Mouse (Mus musculus): ENCODE results near the gene Clic3.

Clic3 gene

DNA sequence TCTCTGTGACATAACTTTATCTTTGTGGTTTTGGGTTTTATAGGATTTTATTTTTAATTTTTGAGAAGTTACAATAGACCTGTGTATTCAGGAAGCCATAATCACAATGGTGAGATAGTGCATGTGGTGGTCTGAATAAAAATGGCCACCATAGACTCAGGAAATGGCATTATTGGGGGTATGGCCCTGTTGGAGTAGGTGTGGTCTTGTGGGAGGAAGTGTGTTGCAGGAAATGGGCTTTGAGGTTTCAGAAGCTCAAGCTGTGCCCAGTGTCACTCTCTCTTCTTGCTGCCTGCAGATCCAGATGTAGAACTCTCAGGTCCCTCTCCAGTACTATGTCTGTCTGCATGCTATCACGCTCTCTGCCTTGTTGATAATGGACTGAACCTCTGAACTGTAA lies 23.9 kb downstream of the Clic3 start:
- no peak for DNase-seq (ENCODE audit: low spot score in 2 of 2)

DNA sequence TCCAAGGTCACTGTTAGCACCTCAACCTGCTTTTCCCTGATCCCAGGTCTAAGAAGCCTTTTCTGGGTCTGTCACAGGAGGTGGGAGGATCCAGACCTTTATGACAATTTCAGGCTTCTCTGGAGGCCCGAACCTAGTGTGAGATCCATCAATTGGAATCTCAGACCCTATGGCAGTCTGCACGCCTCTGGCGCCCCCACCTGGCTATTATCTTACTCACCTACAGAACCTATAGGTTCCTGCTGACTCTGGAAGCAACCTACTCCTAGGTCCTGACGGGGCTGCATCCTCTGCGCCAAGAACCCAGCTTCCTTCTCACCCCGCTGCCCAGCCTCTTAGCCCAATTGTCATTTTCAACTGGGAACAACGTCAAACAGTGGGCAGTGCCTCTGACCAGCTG lies 26.3 kb downstream of the Clic3 start:
- DNase-seq (ENCODE audit: low spot score in 2 of 2), result no peak

DNA sequence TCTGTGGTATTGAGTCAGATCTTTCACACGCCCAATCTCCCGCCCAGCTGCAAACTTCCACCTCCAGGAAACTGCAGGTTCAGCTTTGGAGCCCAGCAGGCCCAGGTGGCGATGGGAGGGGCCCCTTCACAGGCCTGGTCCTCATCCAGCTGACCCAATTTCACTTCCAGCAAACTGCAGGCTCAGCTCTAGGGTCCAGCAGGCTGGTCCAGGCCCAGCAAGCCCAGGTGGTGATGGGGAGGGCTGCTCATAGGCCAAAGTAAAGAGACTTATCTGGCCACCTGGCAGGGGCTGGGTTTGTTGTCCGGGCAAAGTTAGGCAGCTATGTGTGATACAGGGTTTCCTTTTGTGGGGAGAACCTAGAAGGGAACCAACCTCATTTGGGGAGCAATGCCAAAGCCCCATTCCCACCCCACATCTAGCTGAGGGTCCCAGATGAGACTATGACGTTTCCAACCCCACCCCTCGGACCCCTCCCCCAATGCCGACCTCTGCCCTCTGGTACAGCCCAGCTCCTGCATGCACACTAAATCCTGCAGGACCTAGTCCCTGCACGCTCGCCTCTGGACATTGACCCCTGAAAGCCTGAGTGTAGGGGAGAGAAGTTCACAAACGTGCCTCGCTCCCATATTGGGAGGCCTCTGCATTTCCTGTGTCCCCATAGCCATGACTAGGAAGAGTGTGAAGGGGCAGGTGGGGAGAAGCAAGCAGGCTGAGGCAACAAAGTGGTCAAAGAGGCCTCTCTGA lies 28.4 kb downstream of the Clic3 start:
- no peak for DNase-seq (ENCODE audit: low spot score in 2 of 2)

DNA sequence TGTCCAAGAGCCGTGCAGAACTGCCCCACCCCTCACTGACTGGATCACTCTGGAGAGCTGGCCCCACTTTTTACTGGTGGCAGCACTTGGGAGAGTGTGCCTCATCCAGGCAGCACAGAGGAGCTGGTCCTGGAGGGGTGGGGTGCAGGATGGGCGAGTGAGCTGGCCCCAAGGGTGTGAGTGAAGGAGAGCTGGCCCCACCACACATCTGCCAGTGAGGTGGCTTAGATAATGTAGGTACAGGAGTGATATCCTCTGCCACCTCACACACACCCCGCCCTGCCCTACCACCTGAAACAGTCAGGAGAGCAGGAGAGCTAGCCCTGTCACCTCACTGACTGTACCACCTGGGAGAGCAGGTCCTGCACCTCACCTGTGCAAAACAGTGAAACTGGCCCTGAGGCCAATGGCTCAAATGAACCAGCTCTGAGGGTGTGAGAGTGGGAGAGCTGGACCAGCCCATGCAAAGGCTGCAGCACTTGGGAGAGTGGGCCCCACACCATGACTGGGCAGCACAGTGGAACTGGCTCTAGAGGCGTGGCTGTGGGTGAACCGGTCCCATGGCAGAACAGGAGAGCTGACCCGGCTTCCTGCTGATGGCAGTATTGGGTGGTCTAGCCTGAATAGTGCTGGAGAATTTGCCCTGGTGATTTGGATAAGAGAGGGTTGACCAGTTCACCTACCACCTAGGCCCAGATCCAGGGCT lies 31.5 kb downstream of the Clic3 start:
- no peak for DNase-seq (ENCODE audit: low spot score in 2 of 2)

DNA sequence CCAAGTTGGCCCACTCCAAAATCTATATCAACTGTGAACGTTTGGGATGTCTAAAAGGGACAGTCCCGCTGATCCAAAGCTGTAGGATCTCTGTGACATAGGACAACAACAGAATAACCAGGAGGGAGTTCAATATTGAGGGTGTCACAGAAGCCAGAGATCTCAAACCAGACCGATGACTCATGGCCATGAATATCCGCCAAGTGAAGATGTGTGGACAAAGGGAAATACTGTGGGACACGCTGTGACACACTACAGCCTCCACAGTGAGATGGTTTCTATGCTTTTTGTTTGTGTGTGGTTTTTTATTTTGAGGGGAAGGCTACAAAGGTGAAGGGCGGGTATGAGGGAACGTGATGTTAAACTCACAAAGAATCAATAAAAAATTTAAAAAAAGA lies 32.0 kb downstream of the Clic3 start:
- no peak for DNase-seq (ENCODE audit: low spot score in 2 of 2)

DNA sequence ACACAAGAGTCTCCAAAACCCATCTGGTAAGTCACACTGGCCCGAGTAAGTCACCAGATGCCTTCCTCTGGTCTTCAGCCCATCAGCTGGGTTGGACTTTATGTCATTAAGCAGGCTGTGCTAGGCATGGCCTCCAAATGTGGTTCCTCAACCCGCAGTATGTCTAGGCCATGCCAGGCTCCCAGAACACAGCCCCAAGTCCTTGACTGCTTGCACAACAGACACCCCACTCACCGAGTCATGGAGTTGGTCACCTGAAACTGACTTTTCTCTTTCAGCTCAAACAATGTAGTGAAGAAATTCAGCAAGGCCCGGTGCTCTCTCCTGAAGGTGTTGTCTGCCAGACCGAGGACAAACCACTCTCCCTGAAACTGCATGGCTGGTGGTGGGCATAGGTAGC lies 36.4 kb downstream of the Clic3 start:
- no peak for DNase-seq (ENCODE audit: low spot score in 2 of 2)

DNA sequence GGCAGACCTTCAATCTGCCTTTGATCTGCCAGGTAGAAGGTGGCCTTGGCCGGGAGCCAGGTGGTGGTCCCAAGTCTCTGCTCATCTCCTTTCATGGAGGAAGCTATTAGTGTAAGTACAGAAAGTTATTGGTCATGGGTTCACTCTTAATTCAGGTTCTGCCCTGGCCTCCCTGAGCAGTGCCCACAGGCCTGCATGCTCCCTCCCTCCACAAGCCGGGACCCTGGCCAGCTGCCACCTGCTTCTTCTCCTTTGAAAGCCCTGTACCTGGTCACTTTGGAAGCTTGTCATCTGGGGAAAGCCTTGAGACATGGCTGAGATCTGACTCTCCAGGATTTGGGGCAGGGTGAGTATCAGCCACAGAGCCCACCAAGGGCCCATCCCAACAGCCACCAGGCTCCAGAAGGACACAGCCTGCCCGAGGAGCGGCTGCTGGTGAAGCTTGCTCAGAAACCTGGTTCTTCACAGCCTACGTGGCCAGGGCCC lies 36.9 kb downstream of the Clic3 start, which contains the start of gene Lcn12:
Gene Lcn12, minus strand, starts transcription at position 436 of the 486 bp plus-strand sequence.
- no peak for DNase-seq (ENCODE audit: low spot score in 2 of 2)

DNA sequence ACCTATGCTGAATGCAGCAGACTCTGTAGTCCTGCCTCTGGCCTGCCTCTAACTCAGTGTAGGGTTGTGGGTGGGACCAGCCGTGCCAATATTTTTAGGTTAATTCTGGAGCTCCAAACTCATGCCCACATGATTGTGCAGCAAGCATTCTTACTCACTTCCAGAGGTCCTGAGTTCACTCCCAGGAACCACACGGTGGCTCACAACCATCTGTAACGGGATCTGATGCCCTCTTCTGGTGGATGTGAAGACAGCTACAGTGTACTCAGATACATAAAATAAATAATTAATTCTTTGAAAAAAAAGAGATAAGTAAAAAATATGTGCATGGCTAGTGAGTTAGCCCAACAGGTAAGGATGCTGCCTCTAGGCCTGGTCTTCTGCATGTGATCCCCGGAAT lies 39.8 kb downstream of the Clic3 start:
- DNase-seq (ENCODE audit: low spot score in 2 of 2), result no peak

DNA sequence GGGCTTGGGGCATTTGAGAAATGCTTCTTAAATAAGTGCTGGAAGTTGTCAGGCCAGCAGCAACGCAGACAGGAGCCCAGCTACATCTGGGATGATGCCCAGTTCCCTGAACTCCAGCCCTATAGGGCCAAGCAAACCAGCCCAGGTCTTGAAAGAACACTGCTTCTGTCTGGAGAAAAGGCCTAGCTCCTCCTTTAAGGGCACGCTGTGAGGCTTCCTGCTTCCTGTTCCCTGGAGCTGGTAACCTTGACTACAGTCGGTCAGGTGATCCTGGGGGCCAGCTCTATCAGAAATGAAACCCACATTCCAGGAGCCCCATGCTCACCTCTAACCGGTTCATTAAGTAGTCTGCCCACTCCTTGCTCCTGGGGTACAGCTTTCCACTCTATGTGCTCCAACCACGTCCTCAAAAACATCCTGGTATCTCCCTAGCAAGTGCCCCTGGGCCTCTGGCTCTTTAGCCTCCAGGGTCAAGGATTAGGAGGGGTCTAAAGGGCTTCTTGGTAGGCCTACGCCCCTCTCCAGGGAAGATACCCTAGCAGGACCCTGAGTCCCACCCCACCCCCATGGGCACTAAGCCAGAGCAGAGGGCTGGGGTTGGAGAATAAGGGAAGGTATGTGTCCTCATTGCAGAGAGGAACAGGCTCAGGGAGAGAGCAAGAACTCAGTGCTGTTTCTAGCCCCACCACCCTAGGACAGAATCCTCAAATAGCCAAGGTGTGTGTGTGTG lies 41.4 kb downstream of the Clic3 start:
- DNase-seq (ENCODE audit: low spot score in 2 of 2), result no peak

DNA sequence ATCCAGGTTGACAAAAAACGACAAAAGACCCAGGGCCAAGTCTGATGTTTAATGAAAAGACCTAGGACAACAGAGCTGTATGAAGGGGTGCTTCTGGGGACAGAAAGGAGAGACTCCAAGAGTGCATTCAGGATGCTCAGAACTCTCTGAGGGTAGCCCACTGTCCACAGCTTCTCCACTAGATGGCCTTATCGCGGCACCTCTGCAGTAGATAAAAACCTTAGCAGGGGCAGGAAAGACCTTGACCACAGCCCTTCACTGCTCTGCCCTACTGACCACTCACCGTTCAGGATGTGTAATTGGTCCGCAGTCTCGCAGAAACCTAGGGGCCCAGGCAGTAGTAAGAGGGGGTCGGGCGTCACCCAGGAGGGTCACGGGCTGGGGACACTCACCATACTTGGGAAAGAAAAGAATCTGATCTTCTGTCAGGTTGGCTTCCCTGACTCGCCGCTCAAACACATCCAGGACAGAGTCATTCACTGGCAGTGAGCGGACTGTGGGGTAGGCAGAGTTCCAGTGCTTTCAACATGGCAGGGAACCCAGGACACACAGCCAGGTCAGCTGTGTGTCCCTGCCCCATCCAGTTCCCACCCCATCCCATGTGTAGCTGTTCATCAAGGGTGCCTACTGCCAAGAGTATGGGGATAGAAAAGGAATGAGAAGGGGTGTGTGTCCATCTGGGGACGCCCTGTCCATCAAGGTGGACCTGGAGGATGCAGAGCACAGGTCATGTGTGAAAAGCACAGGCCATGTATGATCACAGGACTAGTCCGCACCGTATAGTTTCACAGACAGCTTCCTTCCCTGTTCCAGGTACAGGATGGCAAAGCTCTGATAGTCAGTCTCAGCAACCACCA lies 42.2 kb downstream of the Clic3 start:
- no peak for DNase-seq (ENCODE audit: low spot score in 2 of 2)

DNA sequence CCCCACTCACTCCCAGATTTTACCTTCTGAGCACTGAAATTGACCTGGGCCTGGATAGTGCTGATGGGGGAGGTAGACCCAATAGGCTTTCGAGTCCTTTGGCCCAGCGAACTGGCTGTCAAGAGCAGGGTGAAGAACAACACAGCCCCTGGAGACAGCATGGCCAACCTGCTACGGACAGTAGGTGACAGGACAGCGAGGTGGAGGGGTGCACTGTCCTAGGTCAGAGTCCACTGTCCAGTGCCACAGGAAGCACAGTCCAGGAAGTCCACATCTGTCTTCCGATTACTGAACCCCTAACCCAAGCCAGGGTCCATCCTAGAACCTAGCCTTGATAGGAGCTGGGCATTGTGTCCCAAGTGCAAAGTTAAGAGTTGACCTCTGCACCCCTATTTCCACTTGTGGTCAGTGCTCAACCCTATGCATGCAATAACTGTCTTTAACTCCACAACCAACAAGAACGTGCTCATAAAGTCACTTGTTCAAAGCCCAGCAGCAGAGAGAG lies 43.5 kb downstream of the Clic3 start:
- no peak for DNase-seq (ENCODE audit: low spot score in 2 of 2)

DNA sequence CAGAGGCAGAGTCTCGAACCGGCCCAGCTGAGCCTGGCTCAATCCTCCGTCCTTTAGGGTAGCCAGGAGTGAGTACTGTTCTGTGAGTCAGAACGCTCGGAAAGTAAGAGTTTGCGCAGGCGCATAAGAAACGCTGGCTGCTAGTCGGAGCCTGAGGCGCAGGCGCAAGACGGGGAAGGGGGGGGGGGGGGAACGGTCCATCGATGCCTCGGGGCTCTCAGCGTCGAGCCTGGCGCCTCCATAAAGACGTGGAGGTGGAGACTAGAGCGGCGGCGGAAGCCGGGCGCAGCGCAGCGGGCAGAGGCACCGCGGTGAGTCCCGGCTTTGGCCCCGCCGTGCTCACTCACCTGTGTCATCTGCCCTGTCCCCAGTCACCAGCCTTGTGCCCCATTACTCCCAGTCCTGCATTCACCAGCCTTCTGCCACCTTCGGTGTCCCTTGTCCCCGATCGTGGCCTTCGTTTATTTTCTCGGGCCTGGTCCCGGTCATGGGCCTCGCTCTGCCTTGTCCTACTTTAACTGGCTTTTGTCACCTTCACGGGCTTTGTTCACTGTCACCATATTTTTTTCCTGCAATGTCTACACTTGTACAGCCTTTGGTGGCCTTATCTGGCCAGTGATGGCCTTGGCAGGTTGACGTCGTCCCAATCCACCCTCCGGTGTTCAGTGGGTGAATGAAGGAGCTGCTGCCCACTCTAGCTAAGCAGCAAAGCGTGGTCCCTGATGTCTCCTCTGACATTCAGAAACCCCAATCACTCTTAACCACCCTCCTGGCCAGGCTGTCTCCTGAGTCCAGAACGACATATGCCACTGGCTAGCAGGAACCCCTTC lies 44.2 kb downstream of the Clic3 start, which contains the start of gene Fbxw5:
Gene Fbxw5, plus strand, starts transcription at position 175 of the 830 bp plus-strand sequence.
- DNase-seq (ENCODE audit: low spot score in 2 of 2), result peak; percentile 69 to 73

DNA sequence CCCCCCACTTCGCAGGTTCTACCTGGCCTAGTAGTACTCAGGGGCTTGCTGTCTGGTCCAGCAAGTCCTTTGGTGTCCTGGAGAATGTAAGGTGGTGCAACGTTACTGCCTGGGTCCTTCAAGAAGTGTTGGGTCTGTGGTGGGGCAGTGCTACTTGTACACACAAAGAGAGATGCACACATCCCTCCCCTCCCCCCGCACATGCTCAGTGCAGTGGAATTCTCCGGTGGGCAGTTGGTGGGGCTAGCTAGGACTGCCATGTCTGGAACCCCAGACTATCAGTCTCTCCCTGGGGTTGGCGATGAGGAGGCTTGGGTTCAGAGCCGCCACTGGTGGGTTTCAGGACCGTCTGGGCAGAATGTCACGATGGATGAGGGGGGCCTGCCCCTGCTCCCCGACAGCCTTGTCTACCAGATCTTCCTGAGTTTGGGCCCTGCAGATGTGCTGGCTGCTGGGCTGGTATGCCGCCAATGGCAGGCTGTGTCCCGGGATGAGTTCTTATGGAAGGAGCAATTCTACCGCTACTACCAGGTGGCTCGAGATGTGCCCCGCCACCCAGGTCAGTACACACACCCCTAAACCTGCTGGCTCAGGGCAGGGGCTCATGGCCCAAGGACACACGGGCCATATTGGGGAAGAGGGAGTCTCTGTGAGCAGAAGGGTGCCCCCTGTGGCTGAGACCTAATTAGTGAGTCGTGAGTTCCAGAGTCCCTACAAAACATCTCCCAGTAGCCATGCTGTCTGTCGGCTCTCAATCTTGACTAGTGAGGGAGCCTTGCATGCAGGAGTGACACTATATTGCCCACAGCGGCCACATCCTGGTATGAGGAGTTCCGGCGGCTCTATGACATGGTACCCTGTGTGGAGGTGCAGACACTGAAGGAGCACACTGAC lies 45.2 kb downstream of the Clic3 start, which contains the start of gene C8g:
Gene C8g, minus strand, starts transcription at position 127 of the 894 bp plus-strand sequence.
- DNase-seq (ENCODE audit: low spot score in 2 of 2), result no peak

DNA sequence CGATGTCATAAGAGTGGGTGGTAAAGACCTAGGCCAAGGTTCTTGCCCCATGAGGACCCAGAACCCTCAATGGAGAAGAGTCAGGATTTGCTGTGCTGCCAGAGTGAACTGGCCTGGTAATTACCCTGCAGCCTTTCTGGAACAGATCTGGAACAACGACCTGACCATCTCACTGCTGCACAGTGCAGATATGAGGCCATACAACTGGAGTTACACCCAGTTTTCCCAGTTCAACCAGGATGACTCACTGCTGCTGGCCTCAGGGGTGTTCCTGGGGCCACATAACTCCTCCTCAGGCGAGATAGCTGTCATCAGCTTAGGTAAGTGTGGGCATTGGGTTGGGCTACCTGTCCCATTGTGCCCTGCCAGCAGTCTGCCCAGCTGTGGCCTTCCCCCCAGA lies 46.1 kb downstream of the Clic3 start:
- peak in 1 of 2 experiments; percentile 43 for DNase-seq (ENCODE audit: low spot score in 2 of 2)

DNA sequence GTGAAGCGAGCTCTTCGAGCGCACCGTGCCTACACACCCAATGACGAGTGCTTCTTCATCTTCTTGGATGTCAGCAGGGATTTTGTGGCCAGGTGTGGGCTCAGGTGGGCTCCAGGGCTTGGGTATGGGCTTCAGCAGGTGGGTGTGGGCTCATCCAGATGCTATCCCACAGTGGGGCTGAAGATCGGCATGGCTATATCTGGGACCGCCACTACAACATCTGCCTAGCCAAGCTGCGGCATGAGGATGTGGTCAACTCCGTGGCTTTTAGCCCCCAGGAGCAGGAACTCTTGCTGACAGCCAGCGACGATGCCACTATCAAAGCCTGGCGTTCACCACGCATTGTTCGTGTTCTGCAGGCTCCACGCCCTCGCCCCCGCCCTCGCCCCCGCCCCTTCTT lies 47.9 kb downstream of the Clic3 start:
- DNase-seq (ENCODE audit: low spot score in 2 of 2), result no peak

DNA sequence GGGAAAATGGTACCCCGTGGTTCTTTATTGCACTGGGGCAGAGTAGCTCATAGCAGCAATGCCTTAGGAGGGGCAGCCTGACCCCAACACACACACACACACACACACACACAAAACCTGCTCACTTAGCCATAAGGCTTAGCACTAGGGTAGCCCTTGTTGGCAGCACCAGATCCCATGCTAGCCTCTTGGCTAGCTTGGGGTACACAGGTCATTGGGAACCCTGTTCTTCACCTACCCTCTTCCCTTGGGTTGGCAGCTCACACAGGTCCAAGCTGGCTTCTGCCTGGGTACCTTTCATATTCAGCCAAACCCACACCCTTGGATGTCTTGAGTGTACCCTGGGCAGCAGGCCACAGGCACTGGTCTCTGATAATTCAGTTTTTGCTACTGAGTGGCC lies 48.4 kb downstream of the Clic3 start:
- DNase-seq (ENCODE audit: low spot score in 2 of 2), result no peak

DNA sequence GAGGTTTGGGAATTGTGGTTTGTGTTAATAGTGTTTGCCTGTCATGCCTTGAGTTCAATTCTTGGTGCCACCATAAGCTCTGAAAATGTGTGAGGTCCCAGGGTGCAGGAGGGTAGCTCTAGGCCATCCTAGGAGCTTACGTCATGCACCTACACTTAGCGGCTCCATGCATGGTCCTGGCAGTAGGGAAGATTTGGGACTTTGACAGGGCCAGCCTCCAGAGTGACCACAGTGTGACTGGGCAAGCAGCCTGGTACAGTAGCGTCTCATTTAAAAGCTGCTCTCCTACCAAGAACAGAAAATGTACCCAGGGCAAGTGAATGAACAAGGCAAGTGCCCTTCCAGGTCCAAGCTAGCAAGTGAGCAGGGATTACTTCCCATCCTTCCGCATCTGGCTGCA lies 49.2 kb downstream of the Clic3 start:
- DNase-seq (ENCODE audit: low spot score in 2 of 2), result no peak

DNA sequence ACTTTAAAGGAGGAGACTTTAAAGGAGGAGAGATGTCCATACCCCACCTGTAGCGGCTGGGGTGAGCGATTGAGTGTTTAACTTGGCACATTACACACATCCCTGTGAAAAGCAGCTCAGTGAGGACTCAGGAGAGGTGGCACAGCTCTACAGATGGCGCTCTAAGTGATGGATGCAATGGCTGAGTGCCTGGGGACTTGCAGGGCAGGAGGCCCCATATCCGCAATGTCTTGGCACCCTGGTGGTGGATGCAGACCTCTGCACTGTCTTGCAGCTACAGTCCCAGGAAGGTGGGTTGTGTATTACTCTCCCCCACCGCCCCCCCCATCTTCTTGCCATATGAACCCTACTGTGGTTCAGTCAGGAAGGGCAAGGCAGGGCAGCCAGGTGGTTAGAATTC lies 50.3 kb downstream of the Clic3 start:
- DNase-seq (ENCODE audit: low spot score in 2 of 2), result no peak
